Mouse (Mus musculus) liver, postnatal 0 days (tissue): ENCODE results near the gene Wdr24. TPM values are rescaled to one million over a fixed set of nuclear protein-coding genes. Genes with fewer than 3 reads are reported as not detected.
A peak's percentile ranks its signal among the peaks of the same experiment; 100 is the strongest.

Experiments
- ATAC-seq: fragments of 200-750 bp; cut with Nextera tagmentation; 2 replicates; pipeline ENCODE4 v1.8.0; 2017; ENCODE audit warnings: mild to moderate bottlenecking, moderate library complexity
- DNase-seq: peaks from one replicate; pipeline ENCODE4 v3.0.0-alpha.2; 2016
- H3K27ac ChIP-seq: fragments of 300-500 bp; sonication (generic); 2 replicates; pipeline ENCODE4 v1.5.1; 2014; ENCODE audit warnings: antibody characterized with exemption, moderate library complexity, mild to moderate bottlenecking, low read depth
- H3K27me3 ChIP-seq: fragments of 300-500 bp; sonication (generic); 2 replicates; pipeline ENCODE4 v1.6.1; 2014; ENCODE audit warnings: low read length, control low read depth, mixed read lengths; ENCODE audit not compliant: insufficient read depth
- H3K36me3 ChIP-seq: fragments of 300-500 bp; sonication (generic); replicated peaks from 2 replicates; pipeline ENCODE4 v1.6.1; 2014; ENCODE audit warnings: mild to moderate bottlenecking, control low read depth, low read length, moderate library complexity, mixed read lengths; ENCODE audit not compliant: insufficient read depth
- H3K4me1 ChIP-seq: fragments of 300-500 bp; sonication (generic); 2 replicates; pipeline ENCODE4 v1.6.1; 2014; ENCODE audit warnings: antibody characterized with exemption, mild to moderate bottlenecking, control low read depth; ENCODE audit not compliant: insufficient read depth
- H3K4me2 ChIP-seq: fragments of 300-500 bp; sonication (generic); 2 replicates; pipeline ENCODE4 v1.6.1; 2014; ENCODE audit warnings: low read depth, mild to moderate bottlenecking, low read length, moderate library complexity, mixed read lengths
- H3K4me3 ChIP-seq: fragments of 300-500 bp; sonication (generic); 2 replicates; pipeline ENCODE4 v1.5.1; 2014; ENCODE audit warnings: low read depth, low read length
- H3K9ac ChIP-seq: fragments of 300-500 bp; sonication (generic); replicated peaks from 2 replicates; pipeline ENCODE4 v1.6.1; 2014; ENCODE audit warnings: mild to moderate bottlenecking, moderate library complexity
- H3K9me3 ChIP-seq: fragments of 300-500 bp; sonication (generic); 2 replicates; pipeline ENCODE4 v1.6.1; 2016; ENCODE audit warnings: mild to moderate bottlenecking, control low read depth, low read length, mixed read lengths
- CTCF ChIP-seq: sonication (generic); IDR thresholded peaks from 2 replicates; pipeline ENCODE4 v1.5.1; 2016; ENCODE audit warnings: antibody characterized with exemption, low read depth
- EP300 ChIP-seq: IDR thresholded peaks from 2 replicates; pipeline ENCODE4 v1.6.1; 2016; ENCODE audit warnings: antibody characterized with exemption, low read depth, mild to moderate bottlenecking
- WGBS: fragments of 180-500 bp; shearing (Covaris S2); extraction: QIAGEN DNeasy Blood & Tissue Kit; methylation state at CpG from one replicate; pipeline ENCODE4 v1.1.7; 2014; ENCODE audit not compliant: insufficient replicate concordance; 5-methylcytosine and 5-hydroxymethylcytosine counted together
- polyA plus RNA-seq: library from polyadenylated mRNA; unstranded; fragments of >200 nt; fragmentation: Nextera tagmentation; extraction: Ambion mirVana; gene quantifications from 2 replicates; pipeline ENCODE4 v1.2.1, GENCODE M21; 2015

The Wdr24 gene
- polyA plus RNA-seq, 1 experiment from 2014 or later: 7.2 TPM

- Histone ChIP-seq H3K36me3 (peaks cover 4% of the 10 kb centered on the region; the same call in 1 of the 2 replicates), H3K27me3 (no peaks in the 10 kb centered on the region), H3K4me1 (peaks cover 27% of the 10 kb centered on the region), H3K4me3 (no peak overlapping the region), H3K9ac (no peak overlapping the region), H3K9me3 (no peaks in the 10 kb centered on the region), H3K4me2 (no peak overlapping the region), H3K27ac (no peak overlapping the region)
- no peak for ATAC-seq
- 82% methylated on average over 13 of the region's 13 CpGs for WGBS
- TF ChIP-seq EP300: no peak
- TF ChIP-seq CTCF: no peak
- no peak for DNase-seq
Measured at GRCm38 (mm10) chr17:25794197-25794596, 29.2 kb upstream of the Wdr24 start.

DNA sequence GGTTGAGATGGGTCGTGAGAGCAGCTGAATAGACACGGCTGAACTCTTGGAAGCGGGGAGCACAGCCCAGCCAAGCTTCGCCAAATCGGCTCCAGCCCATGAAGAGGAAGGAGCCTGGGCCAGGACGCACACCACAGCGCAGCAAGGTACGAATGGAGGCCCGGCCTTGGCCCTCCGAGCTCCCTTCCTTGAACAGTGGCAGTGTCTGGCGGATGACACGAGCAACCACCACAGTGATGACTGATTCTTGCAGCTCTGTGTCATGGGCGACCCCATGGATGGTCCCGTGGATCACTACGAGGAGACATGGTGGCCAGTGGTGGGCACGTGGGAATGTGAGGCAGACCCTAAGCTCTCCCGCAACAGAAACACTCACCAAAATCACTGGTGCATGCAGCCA, 28.4 kb upstream of the Wdr24 start:
- ATAC-seq (no peak), DNase-seq (no peak)
- 86% methylated on average over 17 of the region's 17 CpGs for WGBS
- H3K4me2 ChIP-seq: no peak overlapping the region
- peaks cover 27% of the 10 kb centered on the region for H3K4me1 ChIP-seq
- H3K27ac ChIP-seq: no peak overlapping the region
- no peak overlapping the region for H3K4me3 ChIP-seq
- no peak for TF ChIP-seq EP300
- TF ChIP-seq CTCF: no peak
- H3K27me3 ChIP-seq: no peaks in the 10 kb centered on the region
- no peaks in the 10 kb centered on the region for H3K9me3 ChIP-seq
- no peaks in the 10 kb centered on the region for H3K36me3 ChIP-seq
- no peak overlapping the region for H3K9ac ChIP-seq

GRCm38 (mm10) chr17:25795609-25796092, 27.8 kb upstream of the Wdr24 start, which contains the start of gene AC134908.4:
TSS of gene AC134908.4 (minus strand) at chr17:25795659.
- ATAC-seq: no peak
- no peak for TF ChIP-seq CTCF
- TF ChIP-seq EP300: no peak
- no peak within 1 kb of the TSS for H3K27ac ChIP-seq
- H3K27me3 ChIP-seq: no peaks in the 10 kb centered on the region
- no peaks in the 10 kb centered on the region for H3K9me3 ChIP-seq
- peaks cover 27% of the 10 kb centered on the region for H3K4me1 ChIP-seq
- H3K36me3 ChIP-seq: no peaks in the 10 kb centered on the region
- no peak for DNase-seq
- peak within 1 kb of the TSS; percentile 98 for H3K4me2 ChIP-seq
- peak within 1 kb of the TSS; percentile 89 for H3K4me3 ChIP-seq
- peak within 1 kb of the TSS; percentile 72 for H3K9ac ChIP-seq
- WGBS: 46% methylated on average over 6 of the region's 6 CpGs

GRCm38 (mm10) chr17:25796211-25796771, 27.1 kb upstream of the Wdr24 start:
- H3K27me3 ChIP-seq: 0 out of 2 replicates have a peak, but pooled peaks cover 1% of the 10 kb centered on the region
- peak overlapping the region; percentile 72 for H3K9ac ChIP-seq
- DNase-seq (no peak), ATAC-seq (peak; percentile 1; the same call in 1 of the 2 replicates)
- H3K27ac ChIP-seq: no peak overlapping the region
- under 1% methylated on average over 37 of the region's 37 CpGs for WGBS
- H3K4me3 ChIP-seq: peak overlapping the region; percentile 89
- H3K36me3 ChIP-seq: no peaks in the 10 kb centered on the region
- peaks cover 25% of the 10 kb centered on the region for H3K4me1 ChIP-seq
- no peak for TF ChIP-seq EP300
- TF ChIP-seq CTCF: no peak
- H3K4me2 ChIP-seq: peak overlapping the region; percentile 98
- H3K9me3 ChIP-seq: no peaks in the 10 kb centered on the region

DNA sequence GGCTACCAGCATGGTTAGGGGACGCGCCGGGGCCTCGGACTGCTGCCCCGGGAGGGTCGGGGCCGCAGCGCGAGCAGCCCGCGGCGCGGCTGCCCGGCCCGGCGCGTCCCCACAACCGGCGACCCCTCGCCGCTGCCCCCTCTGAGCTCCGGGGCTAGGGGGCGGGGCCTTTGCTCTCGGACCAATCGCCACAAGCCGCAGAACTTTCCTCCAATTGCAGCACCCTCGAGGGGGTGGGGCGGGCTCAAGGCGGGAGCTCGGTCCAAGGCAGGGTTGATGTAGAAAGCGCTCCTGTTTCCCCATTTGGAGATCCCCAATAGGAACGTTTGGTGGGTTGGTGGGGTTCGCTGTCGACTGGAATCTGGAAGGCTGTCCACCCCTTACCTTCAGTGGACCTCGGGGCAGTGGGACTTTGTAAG, 26.5 kb upstream of the Wdr24 start, which contains the start of gene Metrn:
Metrn (minus strand) TSS at position 186 of the 419 bp plus-strand sequence.
- peak within 1 kb of the TSS; percentile 98 for H3K4me2 ChIP-seq
- peak within 1 kb of the TSS; percentile 72 for H3K9ac ChIP-seq
- peaks cover 22% of the 10 kb centered on the region for H3K4me1 ChIP-seq
- peak; percentile 67 for ATAC-seq
- no peak within 1 kb of the TSS for H3K27ac ChIP-seq
- 0 out of 2 replicates have a peak, but pooled peaks cover 4% of the 10 kb centered on the region for H3K27me3 ChIP-seq
- no peaks in the 10 kb centered on the region for H3K36me3 ChIP-seq
- TF ChIP-seq EP300 (no peak), CTCF (no peak)
- no peaks in the 10 kb centered on the region for H3K9me3 ChIP-seq
- H3K4me3 ChIP-seq: peak within 1 kb of the TSS; percentile 89
- WGBS: under 1% methylated on average over 34 of the region's 35 CpGs
- peak; percentile 91 for DNase-seq

DNA sequence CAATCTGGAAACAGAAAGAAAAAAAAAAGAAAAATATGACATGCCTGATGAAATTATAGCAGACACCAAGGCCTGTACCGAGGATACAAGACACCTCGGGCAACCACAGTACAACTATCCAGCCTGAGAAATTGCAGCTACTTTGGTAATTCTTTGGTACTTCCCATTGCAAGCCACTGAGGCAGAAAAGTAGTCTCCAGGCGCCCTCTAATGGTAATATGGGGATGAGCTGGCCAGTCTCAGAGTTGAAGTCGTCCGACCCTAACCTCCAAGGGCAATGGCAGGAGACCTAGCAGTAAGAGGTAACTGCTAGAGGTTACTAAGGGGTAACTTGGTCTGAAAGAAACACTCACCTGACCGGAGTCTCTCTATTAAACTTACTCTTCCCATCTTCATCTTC, 22.4 kb upstream of the Wdr24 start:
- Histone ChIP-seq H3K9ac (no peak overlapping the region), H3K27me3 (0 out of 2 replicates have a peak, but pooled peaks cover 8% of the 10 kb centered on the region), H3K27ac (no peak overlapping the region), H3K4me2 (no peak overlapping the region), H3K36me3 (no peaks in the 10 kb centered on the region), H3K9me3 (no peaks in the 10 kb centered on the region), H3K4me3 (no peak overlapping the region), H3K4me1 (peaks cover 9% of the 10 kb centered on the region)
- TF ChIP-seq EP300 (no peak), CTCF (peak; percentile 93)
- 2% methylated on average over 6 of the region's 6 CpGs for WGBS
- peak; percentile 65 for DNase-seq
- peak; percentile 40; the same call in 1 of the 2 replicates for ATAC-seq
